In the genomic region with DNA sequence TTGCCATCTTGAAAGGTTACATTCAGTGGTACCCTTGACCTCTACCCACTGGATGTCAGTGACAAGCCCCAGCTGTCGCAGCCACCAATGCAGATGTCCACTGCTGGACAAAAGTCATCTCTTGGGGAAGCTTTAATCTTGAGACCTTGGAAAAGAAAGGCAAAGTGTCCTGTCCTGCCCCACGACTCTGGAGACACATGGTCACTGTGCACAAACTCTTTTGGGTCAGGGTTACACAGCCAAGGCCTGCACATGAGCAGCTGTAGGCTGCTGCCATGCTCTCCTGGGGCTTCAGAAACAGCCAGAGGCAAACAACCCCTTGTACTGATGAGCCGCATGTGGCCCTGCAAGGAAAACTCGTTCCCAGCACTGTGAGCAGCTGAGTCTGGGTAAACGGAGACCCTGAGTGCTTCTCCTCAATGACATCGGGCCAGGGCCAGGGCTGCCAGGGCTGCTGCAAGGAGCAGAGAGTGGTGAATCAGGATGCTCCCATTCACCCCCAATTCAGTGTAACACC, we compare ENCODE assay signal across 18 mouse cellular contexts. TPM values are rescaled to one million over a fixed set of nuclear protein-coding genes. Genes with fewer than 3 reads are reported as not detected.
DNase-seq lines count a peak whose midpoint lies in the region; TF ChIP-seq lines count a peak whose summit lies in the region.
"Had no signal": no experiment of that assay in that cellular context is flagged by ENCODE, and none has a peak within 500 bp of the region (broad histone marks: within the 10 kb centered on the region; RNA-seq: fewer than 3 reads in every experiment).

No protein-coding gene starts in this region.

- no peak for TF ChIP-seq POLR2A in kidney, adult 2 months (IDR thresholded peaks at IDR 0.05; ENCODE audit: low read depth, low read length)

- peaks cover 40% of the 10 kb centered on the region for H3K4me1 ChIP-seq in kidney, adult 2 months (ENCODE audit: control insufficient read depth, insufficient read depth, low read length)
- H3K4me1 ChIP-seq: intestine, embryonic 15.5 days; midbrain, embryonic 12.5 days; neural tube, embryonic 12.5 days had no signal

- 67% methylated on average over 6 of the region's 6 CpGs for WGBS in kidney, adult 2 months

- no peak overlapping the region for H3K4me3 ChIP-seq in kidney, adult 2 months (ENCODE audit: insufficient read depth, low read depth, low read length)
- H3K4me3 ChIP-seq: erythroblast, embryonic 14.5 days; intestine, embryonic 15.5 days; kidney, embryonic 15.5 days; limb, embryonic 13.5 days; midbrain, embryonic 12.5 days; neural tube, embryonic 12.5 days had no signal

- H3K27me3 ChIP-seq in kidney, adult 2 months (replicated peaks; ENCODE audit: control insufficient read depth, insufficient read depth, low read length): no peaks in the 10 kb centered on the region
- H3K27me3 ChIP-seq: intestine, embryonic 15.5 days; kidney, embryonic 15.5 days; limb, embryonic 13.5 days; midbrain, embryonic 12.5 days; neural tube, embryonic 12.5 days had no signal

- H3K27ac ChIP-seq in kidney, adult 2 months (ENCODE audit: insufficient read depth, low read depth, low read length): peak overlapping the region; percentile 85
- H3K27ac ChIP-seq: hindbrain, embryonic 14.5 days; intestine, embryonic 15.5 days; kidney, embryonic 15.5 days; limb, embryonic 13.5 days; liver, embryonic 14.5 days; midbrain, embryonic 12.5 days; neural tube, embryonic 12.5 days had no signal

- H3K36me3 ChIP-seq in kidney, adult 2 months (ENCODE audit: control insufficient read depth, insufficient read depth, low read length): no peaks in the 10 kb centered on the region
- H3K36me3 ChIP-seq: intestine, embryonic 15.5 days had no signal

- no peak for TF ChIP-seq CTCF in kidney, adult 2 months (conservative IDR thresholded peaks at IDR 0.05; ENCODE audit: insufficient read depth, insufficient read length, low read depth, low read length)

- peak; percentile 78 to 83 for DNase-seq in adrenal gland, adult (ENCODE audit: inconsistent age in 2 of 2, low spot score in 1 of 2)
- no peak for DNase-seq in adrenal gland, postnatal 4 days (ENCODE audit: low spot score in 2 of 2)
- peak; percentile 90 for DNase-seq in heart, adult 11 months
- DNase-seq in heart, postnatal 4 days: no peak
- no peak for DNase-seq in kidney, adult 2 months
- no peak for DNase-seq in kidney, postnatal 25 days
- peak; percentile 40 for DNase-seq in adrenal gland, postnatal 14 days
- no peak for DNase-seq in retina, postnatal 1 day
- DNase-seq: gastrocnemius, postnatal 25 days; thymus, adult 2 months had no signal

RNA-seq across cellular contexts. Expression of a gene that starts 27.1 kb away (rescaled TPM):
- 10 to 100 TPM; 19.0 to 26.5 TPM for total RNA-seq in adrenal gland, postnatal 4 days (2021)
- 10 to 100 TPM; 10.6 to 11.3 TPM for total RNA-seq in heart, postnatal 4 days (2021)
- polyA plus RNA-seq in kidney, adult 2 months (2012; rRNA removed): 16.0 and 16.8 TPM in 2 replicates
- total RNA-seq in adrenal gland, postnatal 14 days (2021): 13.8 and 14.0 TPM in 2 replicates

RNA-seq across cellular contexts. Expression of a gene that starts 59.9 kb away (rescaled TPM):
- under 1 TPM; 0.37 to 0.73 TPM for total RNA-seq in adrenal gland, postnatal 4 days (2021)
- total RNA-seq in heart, postnatal 4 days (2021): not detected
- polyA plus RNA-seq in kidney, adult 2 months (2012; rRNA removed): not detected in 2 replicates
- total RNA-seq in adrenal gland, postnatal 14 days (2021): 0.26 TPM in 1 of 2 replicates, not detected in the other
- polyA plus RNA-seq: erythroblast, embryonic 14.5 days; liver, embryonic 14.5 days had no signal

Comparison
In these comparisons a context has a peak if more than half of its experiments do, and no peak if none do; other contexts are left out.
1. DNase-seq: peak in adrenal gland, adult (2 of 2), heart, adult 11 months (single experiment) and adrenal gland, postnatal 14 days (single experiment); none in adrenal gland, postnatal 4 days (0 of 2), heart, postnatal 4 days (single experiment), kidney, adult 2 months (single experiment), kidney, postnatal 25 days (0 of 2) and retina, postnatal 1 day (single experiment).